Mouse (Mus musculus) frontal cortex, postnatal 14 days (tissue): ENCODE measurements around the gene Lrrn3.

Experiments
- DNase-seq, 2 experiments: peaks; one replicate each; pipeline ENCODE4 v3.0.0; 2022; ENCODE audit warnings: low spot score in 2 of 2

The Lrrn3 gene

DNA sequence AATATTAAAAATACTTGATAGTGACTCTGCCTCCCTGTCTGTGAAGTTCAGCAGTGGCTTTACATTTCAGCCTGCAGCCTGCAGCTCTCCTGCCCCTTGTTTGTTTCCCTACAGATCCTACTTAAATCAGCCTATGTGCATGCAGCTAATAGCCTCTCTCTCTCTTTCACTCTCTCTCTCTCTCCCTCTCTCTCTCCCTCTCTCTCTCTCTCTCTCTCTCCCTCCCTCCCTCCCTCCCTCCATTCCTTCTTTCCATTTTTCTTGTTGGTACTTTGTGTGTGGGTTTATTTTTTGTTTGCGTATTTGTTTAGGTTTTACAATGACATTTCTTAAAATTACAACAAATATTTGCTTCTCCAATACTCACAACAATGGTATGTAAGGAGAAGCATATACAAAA, at the start of gene Lrrn3:
Gene Lrrn3, minus strand, starts transcription at position 101 of the 400 bp plus-strand sequence.
- no peak for DNase-seq

DNA sequence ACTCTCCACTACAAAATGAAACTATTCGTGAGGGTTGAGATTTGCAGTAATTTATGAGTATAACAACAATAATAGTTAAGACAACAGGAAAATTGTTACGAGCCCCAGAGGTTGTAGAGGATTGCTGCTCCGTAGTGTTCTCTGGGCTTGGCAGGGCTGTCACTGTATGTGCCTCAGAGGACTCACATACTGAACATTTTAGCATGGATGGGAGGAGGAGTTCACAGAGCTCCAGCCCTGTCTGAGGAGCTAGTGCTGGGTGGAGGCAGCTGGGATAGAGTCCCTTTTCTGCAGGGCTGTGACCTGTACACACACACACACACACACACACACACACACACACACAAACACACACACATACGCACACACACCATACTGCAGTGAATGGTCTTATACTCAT, 42.2 kb upstream of the Lrrn3 start:
- DNase-seq, result no peak

DNA sequence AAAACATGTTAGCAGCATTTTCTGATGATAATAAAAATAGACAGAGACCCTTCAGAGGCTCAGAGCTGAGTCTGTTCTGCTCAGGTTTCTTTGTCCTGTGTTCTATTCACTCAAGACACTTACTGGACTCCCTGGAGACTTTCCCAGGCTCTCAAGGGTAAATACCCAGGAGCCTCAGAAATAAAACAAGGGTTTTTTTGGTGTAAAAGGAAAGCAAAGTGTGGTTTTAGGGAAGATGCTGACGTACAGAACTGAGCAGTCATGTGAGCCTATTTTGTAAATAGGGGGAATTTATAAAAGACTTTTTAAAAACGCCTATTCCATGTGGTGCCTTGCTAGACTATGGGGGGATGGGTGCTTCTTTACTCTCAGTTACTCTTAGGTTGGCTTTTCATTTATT, 40.5 kb upstream of the Lrrn3 start:
- DNase-seq, result no peak

DNA sequence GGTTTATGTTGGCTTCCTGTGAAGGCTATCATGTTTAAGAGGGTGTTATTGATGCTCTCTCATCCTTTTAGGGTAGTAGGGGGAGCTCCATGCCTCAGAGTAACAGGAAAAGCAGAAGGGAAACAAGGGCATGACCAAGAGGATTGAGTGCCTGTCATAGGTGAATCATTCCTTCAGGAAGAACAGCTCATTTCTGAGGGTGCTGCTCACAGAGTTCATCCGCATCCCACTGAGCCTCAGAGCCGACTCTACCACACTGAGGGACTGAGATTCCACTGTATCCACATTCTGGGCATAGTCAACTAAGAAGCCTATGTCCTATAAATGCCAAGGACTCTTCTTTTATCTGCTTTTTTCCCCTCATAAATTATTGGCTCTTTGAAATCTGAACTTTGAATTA, 35.4 kb upstream of the Lrrn3 start:
- DNase-seq, result no peak

DNA sequence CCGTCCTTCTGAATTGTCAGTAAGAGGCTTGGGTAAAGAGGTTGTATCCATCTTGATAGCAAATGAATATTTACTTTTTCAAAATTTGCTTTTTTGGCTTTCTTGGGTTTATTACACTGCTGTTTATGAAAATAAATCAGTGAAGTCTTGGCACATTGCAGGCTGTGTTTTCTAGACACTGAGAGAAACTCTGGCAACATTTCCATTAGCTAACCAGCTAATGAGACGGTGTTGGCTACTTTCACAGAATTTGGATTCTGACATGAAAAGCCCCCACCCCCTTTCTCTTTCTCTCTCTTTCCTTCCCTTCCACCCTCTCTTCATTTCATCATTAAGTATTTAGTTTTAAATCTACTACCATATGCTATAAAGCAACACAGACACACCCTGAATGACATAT, 34.1 kb upstream of the Lrrn3 start:
- DNase-seq, result no peak

DNA sequence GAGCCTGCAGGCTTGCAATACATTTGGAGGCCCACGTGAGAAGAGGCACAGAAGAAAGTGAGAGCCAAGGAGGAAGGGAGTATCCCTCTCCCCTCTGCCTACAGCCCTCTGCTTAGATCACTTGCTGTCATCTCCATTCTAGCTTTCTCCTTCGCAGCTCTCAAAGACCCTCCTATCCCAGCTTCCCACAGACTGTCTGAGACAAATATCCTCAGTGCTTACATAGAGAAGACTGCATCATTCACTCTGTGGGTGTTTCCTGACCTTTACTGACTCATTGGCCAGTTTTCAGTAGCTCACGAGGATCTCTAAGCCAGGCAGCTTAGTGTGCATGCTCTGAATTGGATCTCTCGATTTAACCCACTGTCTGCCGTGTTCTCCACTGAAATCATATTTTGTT, 32.7 kb upstream of the Lrrn3 start:
- no peak for DNase-seq

DNA sequence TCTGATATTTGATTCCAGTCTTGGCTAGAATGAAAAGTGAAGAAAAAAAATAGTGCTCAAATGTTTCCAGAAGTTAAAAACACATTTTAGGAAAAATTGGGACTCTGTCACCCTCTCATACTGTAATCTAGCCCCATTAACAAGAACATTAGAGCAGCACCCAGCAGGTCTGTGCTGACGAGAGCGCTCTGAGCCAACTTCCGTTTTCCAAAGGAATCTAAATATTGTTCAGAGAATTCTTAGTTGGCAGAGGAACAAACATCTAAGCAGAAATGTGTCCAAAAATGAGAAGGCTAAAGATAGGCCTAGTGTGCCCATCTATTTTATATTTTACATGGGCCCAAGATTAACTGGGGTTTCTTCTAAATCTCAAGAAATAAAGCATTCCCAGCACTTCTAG, 24.4 kb upstream of the Lrrn3 start:
- no peak for DNase-seq

DNA sequence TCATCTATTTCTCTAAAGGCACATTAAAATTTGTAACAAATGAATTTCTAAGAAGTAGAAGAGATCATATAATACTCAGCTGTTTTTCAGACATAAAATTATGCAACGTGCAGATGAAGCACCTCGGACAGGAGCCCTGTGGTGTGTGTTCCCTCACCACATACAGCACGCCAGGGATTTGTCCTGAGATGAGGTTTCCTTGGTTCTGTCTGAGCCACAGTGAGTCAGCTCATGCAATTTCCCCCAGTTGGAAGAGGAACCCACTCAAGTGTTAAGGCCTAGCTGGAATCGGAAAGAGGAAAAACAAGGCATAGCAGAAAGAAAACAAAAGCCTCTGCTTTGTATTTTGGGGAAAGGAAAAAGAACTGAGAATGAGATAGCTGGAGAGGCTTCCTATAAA, 22.4 kb upstream of the Lrrn3 start:
- DNase-seq, result no peak

DNA sequence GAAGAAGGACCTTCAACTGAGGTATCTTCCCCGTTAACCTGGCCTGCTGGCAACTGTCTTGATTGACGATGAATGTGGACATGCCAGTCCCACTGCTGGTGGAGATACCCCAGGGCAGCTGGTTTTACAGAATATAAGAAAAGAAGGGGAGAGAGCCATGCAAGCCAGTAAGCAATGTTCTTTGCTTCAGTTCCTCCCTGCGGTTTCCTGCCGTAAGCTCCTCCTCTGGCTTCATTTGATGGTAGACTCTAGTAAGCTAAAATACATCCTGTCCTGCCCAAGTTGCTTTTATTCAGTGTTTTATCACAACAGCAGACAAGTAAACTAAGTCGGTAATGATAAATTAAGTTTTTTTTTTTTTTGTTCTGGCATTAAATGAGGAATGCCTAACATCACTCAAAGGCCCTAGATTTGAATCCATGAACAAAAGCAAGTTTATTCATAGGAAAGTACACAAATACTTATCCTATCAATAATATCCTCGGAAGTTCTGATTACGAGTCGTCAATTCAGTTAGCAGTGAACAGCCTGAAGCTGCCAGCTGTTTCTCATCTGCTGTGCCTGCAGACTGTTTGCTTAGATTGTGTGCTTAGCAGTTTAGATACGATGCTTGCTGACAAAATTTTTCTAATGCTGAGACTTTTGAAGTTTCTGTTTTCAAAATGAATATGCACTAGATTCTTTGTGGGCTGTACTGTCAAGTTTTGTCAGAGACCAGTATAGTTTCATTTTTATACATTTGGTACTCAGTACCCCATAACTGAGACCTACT, 14.0 kb upstream of the Lrrn3 start:
- DNase-seq, result no peak

DNA sequence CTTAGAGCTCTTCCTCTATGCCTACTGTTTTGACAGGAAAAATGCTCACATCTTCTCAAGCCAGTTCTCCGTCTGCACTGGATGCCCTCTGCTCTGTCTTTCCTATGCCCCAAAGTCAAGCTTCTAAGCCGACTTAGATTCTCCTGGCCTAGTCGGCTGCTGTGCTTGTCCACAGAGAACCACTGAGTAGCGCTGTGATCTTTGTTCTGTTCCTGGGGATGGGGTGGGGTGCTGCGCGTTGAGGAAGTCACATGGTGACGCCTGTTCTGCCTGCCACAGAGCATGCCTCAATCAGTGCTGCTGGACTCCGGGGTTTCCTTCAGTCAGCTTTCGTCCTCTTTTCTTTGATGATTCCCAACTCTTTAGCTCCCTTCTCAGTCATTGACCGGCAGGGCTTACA, 8.4 kb upstream of the Lrrn3 start:
- DNase-seq, result no peak

DNA sequence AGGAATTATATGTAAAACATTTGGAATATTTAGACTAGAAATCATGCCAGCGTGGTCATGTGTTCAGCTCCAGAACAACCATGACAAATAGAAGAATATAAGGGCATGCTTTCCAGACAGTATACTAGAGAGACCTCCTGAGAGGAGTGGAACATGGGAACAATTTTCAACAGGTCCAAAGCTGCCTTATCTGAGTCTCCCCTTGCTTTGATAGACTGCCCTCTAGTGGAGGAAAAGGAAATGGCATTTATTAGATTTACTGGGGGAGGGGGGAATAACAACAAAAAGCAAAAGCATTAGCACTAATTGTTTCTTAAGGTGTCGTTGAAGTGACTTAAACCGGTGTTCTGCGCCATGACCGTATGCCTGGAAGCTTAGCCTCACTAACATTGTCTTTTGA, 774 bp upstream of the Lrrn3 start:
- DNase-seq, result no peak

DNA sequence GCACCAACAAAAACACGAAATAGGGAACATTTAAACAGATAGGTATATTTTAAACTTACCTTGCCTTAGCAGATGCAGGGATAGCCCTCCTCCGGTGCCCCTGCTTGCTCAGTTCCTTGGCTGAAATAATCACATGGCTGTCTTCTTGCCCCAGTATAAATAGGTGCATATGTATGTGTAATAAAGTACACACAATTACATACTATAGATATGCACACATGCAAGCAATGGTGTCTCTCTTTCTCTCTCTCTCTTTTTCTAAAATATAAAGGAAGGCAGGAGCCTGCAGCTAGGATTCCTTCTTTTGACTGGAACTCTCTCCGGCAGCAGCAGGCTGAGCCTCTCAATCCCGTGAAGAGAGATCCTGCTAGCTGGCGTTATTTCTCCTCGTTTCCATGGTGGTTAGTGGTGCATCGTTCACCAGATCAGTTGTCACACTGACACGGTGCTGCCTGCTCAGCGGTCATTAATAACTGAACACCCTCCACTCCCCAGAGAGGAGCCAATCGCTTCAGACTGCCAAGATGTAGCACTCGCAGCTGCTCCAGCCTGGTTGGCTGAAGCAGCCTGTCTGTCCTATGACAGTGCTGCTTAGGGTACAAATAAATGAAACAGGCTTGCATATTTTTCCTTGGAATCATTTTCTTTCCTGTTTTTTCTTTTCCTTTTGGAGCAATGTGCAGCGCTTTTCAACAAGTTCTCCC, 567 bp downstream of the Lrrn3 start:
- DNase-seq, result peak; percentile 72 to 78

DNA sequence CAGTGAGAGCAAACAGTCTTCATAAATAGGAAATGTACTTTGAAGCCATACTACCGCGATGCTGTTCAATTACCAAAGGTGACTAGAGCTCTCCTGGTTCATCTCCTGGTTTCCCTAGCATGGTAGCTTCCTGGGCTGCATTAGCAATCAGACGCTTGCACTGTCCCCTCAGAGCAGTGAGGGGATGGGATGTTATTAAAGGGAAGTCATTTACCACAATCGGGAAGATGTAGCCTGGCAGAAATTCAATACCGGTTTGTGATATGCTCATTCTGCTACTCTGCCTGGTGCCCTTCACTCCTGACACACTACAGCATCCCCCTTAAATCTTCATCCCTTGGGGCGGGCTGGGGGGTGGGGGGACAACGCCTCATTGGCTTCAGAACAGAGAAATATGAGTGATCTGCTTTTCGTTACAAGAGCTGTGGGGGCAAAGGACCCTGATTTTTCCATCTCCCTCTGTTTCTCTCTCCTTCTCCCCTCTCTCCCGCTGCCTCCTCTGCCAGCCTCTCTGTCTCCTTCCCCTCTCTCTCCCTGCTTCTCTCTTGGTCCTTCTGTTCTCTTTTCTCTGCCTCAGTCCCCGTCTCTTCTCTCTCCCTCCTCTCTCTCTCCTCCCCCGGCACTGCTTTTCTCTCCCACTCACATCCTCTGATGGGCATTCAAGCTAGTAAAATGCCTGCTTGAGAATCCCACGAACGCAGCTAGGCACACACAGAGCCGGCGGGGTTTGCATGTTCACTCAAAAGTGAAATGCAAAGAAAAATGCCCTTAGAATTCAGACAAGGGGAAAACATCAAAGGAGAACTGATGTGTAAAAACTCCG, 1.3 kb downstream of the Lrrn3 start:
- peak; percentile 20 to 37 for DNase-seq

DNA sequence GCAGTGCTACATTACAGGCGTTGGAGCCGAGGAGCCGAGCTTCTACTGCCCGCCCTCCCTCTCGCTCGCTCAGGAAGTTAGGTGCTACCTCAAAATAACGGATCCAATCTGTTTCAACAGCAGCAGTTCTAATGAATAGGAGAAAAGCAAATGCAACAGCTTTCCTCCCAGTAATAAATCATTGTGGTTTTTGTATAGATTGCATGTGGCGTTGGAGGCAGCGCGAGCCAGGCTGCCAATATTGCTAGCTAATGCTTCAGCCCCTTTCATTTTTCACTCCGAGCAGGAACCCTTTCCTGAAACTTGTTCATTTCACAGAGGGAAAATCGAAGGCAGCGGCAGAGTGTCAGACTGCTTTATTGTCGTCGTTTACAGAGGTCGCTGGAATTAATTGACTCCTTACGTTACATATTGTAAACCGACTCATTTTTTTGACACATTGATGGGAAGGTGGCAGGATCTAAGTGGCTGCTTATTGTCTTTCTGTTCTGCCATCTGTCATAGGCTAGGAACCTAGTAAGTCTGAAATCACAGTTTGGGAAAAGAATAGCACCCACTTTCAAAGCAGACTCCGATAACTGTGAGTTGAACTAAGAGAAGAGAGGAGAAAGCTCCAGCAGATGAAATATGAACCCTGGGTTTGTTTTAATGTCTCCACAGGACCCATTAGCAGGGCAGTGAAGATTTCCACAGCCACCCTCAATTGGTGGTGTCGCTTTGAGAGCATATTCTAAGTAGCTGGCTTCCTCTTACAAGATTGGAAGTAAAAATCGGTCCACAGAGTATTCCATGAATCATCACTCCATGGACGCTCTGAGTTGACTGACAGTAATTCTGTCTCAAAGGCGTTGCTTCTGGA, 2.4 kb downstream of the Lrrn3 start:
- DNase-seq, result peak in 1 of 2 experiments; percentile 31

DNA sequence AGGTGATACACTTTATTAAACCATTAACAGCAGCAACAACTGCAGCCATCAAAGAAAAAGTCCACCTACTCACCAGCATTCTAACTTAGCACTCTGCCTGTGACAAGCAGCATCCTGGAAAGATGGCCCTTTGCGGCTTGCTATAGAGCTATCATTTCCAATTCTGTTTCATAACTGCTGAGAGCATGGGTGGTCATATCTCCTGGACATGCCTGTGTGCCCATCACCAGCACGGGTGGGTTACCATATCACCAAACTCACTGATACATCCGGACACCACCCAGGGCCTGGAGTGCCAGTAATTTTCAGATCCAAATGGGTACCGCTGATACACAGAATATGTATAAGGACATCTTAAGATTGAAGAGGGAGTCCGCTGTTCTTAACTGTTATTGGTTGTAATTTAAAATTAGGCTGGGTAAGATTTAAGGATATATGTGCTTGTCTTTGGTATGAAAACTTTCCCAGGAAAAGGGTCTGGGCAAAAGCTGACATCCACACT, 3.1 kb downstream of the Lrrn3 start:
- no peak for DNase-seq

DNA sequence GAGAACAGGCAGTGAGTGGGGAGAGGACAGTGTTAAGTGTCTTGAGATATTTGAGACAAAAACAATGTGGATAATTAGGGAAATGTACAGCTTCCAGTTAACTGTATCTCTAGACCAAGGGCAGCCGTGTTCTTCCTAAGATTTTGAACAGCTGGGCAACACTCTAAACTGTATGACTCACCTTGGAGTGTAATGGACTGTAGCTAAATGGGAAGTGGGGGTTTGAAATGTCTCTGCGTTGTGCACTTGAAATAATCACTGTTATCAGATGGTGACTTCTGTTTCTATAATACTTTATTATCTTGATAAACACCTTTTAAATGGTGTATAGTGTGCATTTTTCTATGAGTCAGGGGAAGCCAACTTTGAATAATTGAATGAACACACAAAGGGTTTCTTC, 4.7 kb downstream of the Lrrn3 start:
- no peak for DNase-seq

DNA sequence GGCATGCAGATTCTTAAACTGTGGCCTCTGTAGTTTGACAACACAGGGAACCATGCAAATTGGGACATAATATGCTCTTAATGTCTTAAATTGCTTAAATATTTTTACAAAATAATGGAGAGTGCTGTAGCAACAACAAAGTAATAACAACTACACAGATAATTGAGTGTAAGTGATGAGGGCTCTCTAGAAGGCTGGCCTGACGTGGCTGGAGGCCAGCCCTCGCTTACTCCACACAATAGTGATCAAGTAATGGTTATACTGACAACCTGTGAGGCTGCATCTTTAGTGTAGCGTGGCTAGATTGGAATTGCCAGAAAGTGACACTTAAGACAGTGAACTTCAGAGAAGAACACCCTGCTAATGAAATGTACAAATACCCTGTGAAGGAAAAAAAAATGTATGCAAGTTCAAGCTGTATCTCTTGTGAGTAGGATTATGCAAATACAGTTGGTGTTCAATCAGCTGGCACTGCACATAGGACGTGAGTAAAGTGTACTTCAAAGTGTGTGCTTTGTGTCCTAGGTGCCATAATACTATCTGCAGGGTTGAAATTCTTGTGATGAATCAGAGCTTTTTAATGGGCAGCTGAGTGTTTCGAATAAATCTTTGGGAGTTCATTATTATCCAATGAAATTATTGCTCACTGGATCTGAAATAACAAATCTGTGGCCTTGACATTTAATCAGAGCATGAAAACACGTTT, 17.0 kb downstream of the Lrrn3 start:
- no peak for DNase-seq

DNA sequence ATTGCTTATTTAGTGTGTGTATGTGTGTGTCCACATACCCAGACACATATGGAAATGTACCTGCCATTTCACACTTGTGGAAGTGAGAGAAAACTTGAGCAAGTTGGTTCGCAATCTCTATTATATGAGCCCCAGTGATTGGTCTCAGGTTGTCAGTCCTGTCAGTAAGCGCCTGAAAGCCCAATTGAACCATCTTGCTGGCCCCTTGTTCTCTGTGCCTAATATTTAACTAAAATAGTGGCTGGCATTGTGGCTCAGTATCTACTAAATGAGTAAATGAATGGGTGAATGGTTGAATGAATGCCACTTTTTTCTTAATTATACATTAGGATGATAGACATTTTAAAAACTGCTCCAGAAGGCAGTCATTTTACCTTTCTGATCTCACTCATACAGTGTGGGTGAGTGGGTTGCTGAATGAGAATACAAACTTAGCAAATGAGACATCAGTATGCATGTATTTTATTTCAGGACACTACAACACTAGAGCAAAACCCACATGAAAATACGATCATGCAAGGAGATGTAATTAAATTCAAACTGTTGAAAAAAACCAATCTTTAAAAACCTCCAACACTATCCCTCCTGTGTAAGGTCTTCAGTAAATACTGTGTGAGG, 17.7 kb downstream of the Lrrn3 start:
- DNase-seq, result no peak

DNA sequence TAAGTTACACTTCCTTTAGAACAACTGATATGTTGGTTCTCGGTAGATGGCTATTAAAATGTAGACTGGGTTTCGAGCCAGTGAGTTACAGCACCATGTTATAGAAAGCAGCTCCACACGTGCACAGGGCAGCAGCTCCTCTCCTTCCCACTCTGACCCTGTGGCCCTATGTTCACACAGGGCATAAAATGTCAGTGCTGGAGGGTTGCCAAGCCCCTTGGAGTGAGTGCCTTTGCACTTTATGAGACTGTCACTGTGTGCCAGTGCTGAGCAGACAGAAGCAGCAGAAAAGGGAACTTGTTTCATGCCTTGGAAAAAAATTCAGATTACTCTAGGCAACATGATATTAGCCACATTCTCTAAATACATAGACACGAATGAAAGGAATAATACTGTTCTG, 47.8 kb downstream of the Lrrn3 start:
- no peak for DNase-seq

DNA sequence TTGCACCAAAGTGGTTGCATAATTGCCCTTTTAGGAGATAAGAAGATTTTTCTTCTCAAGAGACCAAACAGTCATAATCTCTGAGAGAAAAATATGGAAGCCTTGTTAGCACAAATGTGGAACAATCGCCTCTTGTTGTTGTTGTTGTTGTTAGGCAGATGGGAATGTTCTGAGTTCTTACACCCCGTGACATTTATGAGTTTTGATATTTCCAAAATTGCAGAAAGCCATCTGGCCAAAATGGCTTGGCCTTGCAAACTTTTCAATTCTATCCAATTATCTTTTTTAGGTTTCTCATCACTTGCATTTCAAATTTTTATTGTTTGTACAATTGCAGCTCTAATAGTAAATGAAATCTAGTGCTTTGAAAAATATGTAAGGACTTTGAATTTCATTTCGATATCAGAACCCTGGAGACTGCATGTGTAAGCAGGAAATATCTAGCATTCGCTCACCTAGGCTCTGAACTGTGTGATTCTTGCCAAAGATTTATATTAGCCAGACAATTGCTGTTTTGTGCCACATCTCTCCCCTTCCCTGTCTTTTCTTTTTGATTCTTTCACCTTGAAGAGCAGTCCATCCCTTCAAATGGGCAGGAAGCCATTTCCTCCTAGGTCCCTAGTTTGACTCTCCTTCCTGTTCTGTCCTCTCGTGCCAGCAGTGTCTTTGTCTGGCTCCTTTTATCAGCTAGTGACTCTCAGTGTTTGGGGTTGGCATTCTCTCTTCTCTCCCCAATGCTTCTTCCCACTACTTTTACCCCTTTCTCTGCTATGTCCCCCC, 49.8 kb downstream of the Lrrn3 start:
- no peak for DNase-seq
